Mouse (Mus musculus): ENCODE measurements around the gene Tshz2. TPM values are rescaled to one million over a fixed set of nuclear protein-coding genes. Genes with fewer than 3 reads are reported as not detected.

The Tshz2 gene
- total and polyA plus RNA-seq, 2 experiments from 2014 or later = 26.4 to 40.8 TPM

GRCm38 (mm10) chr2:170041101-170041500 lies 408.3 kb downstream of the Tshz2 start:
- Histone ChIP-seq H3K9me3 (ENCODE audit: low read length) (no peaks in the 10 kb centered on the region), H3K4me3 (ENCODE audit: low read depth, low read length) (no peak overlapping the region), H3K36me3 (ENCODE audit: insufficient read depth, low read length) (no peaks in the 10 kb centered on the region), H3K9ac (replicated peaks; ENCODE audit: low read length, poor library complexity, severe bottlenecking) (no peak overlapping the region), H3K4me1 (ENCODE audit: insufficient read depth, low read length) (no peaks in the 10 kb centered on the region), H3K4me2 (ENCODE audit: low read depth, low read length, poor library complexity, severe bottlenecking) (no peak overlapping the region), H3K27ac (ENCODE audit: low read depth, low read length) (no peak overlapping the region), H3K27me3 (ENCODE audit: insufficient read depth, low read length) (no peaks in the 10 kb centered on the region; the same call in 1 of the 2 replicates)
- no peak for ATAC-seq (ENCODE audit: low FRiP score)
- 75% methylated on average over 9 of the region's 9 CpGs for WGBS
- DNase-seq (ENCODE audit: low spot score) = no peak
- TF ChIP-seq CTCF (IDR thresholded peaks at IDR 0.05) = no peak

- H3K36me3 ChIP-seq (ENCODE audit: insufficient read depth, low read length) = no peaks in the 10 kb centered on the region
- no peaks in the 10 kb centered on the region; the same call in 1 of the 2 replicates for H3K27me3 ChIP-seq (ENCODE audit: insufficient read depth, low read length)
- no peak for DNase-seq (ENCODE audit: low spot score)
- 80% methylated on average over 12 of the region's 12 CpGs for WGBS
- no peak for ATAC-seq (ENCODE audit: low FRiP score)
- H3K4me3 ChIP-seq (ENCODE audit: low read depth, low read length) = no peak overlapping the region
- H3K9me3 ChIP-seq (ENCODE audit: low read length) = no peaks in the 10 kb centered on the region
- H3K27ac ChIP-seq (ENCODE audit: low read depth, low read length) = no peak overlapping the region
- no peak overlapping the region for H3K4me2 ChIP-seq (ENCODE audit: low read depth, low read length, poor library complexity, severe bottlenecking)
- no peak for TF ChIP-seq CTCF (IDR thresholded peaks at IDR 0.05)
- no peaks in the 10 kb centered on the region for H3K4me1 ChIP-seq (ENCODE audit: insufficient read depth, low read length)
- no peak overlapping the region for H3K9ac ChIP-seq (replicated peaks; ENCODE audit: low read length, poor library complexity, severe bottlenecking)
Measured at GRCm38 (mm10) chr2:170042471-170043213, 409.8 kb downstream of the Tshz2 start.

GRCm38 (mm10) chr2:170043290-170043689 lies 410.5 kb downstream of the Tshz2 start:
- H3K4me1 ChIP-seq (ENCODE audit: insufficient read depth, low read length) = no peaks in the 10 kb centered on the region
- 84% methylated on average over 8 of the region's 10 CpGs for WGBS
- no peaks in the 10 kb centered on the region for H3K9me3 ChIP-seq (ENCODE audit: low read length)
- no peaks in the 10 kb centered on the region for H3K36me3 ChIP-seq (ENCODE audit: insufficient read depth, low read length)
- H3K9ac ChIP-seq (replicated peaks; ENCODE audit: low read length, poor library complexity, severe bottlenecking) = no peak overlapping the region
- no peak for TF ChIP-seq CTCF (IDR thresholded peaks at IDR 0.05)
- ATAC-seq (ENCODE audit: low FRiP score) (no peak), DNase-seq (ENCODE audit: low spot score) (no peak)
- H3K27ac ChIP-seq (ENCODE audit: low read depth, low read length) = no peak overlapping the region
- H3K4me3 ChIP-seq (ENCODE audit: low read depth, low read length) = no peak overlapping the region
- H3K4me2 ChIP-seq (ENCODE audit: low read depth, low read length, poor library complexity, severe bottlenecking) = no peak overlapping the region
- H3K27me3 ChIP-seq (ENCODE audit: insufficient read depth, low read length) = no peaks in the 10 kb centered on the region; the same call in 1 of the 2 replicates

DNA sequence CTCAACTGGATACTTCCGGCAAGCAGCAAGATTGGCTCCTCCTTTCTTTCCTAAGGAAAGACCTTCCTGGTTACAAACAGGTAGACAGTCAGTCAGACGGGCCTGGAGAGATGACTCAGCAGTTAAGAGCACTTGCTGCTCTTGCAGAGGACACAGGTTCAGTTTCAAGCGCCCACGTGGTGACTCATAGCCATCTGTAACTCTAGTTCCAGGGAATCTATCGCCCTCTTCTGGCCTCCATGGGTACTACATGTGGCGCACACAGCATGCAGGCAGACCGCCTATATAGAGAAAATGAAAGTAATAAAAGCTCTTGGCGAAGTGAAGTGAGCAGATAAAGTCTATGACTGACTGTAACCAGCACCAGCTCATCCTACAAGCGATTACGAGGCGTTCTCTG lies 413.1 kb downstream of the Tshz2 start:
- no peak for ATAC-seq (ENCODE audit: low FRiP score)
- H3K27me3 ChIP-seq (ENCODE audit: insufficient read depth, low read length) = no peaks in the 10 kb centered on the region; the same call in 1 of the 2 replicates
- no peak overlapping the region for H3K9ac ChIP-seq (replicated peaks; ENCODE audit: low read length, poor library complexity, severe bottlenecking)
- H3K4me2 ChIP-seq (ENCODE audit: low read depth, low read length, poor library complexity, severe bottlenecking) = no peak overlapping the region
- H3K9me3 ChIP-seq (ENCODE audit: low read length) = no peaks in the 10 kb centered on the region
- H3K36me3 ChIP-seq (ENCODE audit: insufficient read depth, low read length) = no peaks in the 10 kb centered on the region
- no peak overlapping the region for H3K27ac ChIP-seq (ENCODE audit: low read depth, low read length)
- WGBS = 85% methylated on average over 11 of the region's 11 CpGs
- DNase-seq (ENCODE audit: low spot score) = no peak
- H3K4me1 ChIP-seq (ENCODE audit: insufficient read depth, low read length) = no peaks in the 10 kb centered on the region
- TF ChIP-seq CTCF (IDR thresholded peaks at IDR 0.05) = peak; percentile 41
- H3K4me3 ChIP-seq (ENCODE audit: low read depth, low read length) = no peak overlapping the region

GRCm38 (mm10) chr2:170046371-170047145 lies 413.7 kb downstream of the Tshz2 start:
- WGBS = 88% methylated on average over 9 of the region's 9 CpGs
- Histone ChIP-seq H3K36me3 (ENCODE audit: insufficient read depth, low read length) (no peaks in the 10 kb centered on the region), H3K27me3 (ENCODE audit: insufficient read depth, low read length) (no peaks in the 10 kb centered on the region; the same call in 1 of the 2 replicates), H3K27ac (ENCODE audit: low read depth, low read length) (no peak overlapping the region), H3K9ac (replicated peaks; ENCODE audit: low read length, poor library complexity, severe bottlenecking) (no peak overlapping the region), H3K4me3 (ENCODE audit: low read depth, low read length) (no peak overlapping the region), H3K4me2 (ENCODE audit: low read depth, low read length, poor library complexity, severe bottlenecking) (no peak overlapping the region), H3K4me1 (ENCODE audit: insufficient read depth, low read length) (no peaks in the 10 kb centered on the region), H3K9me3 (ENCODE audit: low read length) (no peaks in the 10 kb centered on the region)
- ATAC-seq (ENCODE audit: low FRiP score) (no peak), DNase-seq (ENCODE audit: low spot score) (no peak)
- TF ChIP-seq CTCF (IDR thresholded peaks at IDR 0.05) = no peak

- no peak for TF ChIP-seq CTCF (IDR thresholded peaks at IDR 0.05)
- ATAC-seq (ENCODE audit: low FRiP score) = no peak
- Histone ChIP-seq H3K9ac (replicated peaks; ENCODE audit: low read length, poor library complexity, severe bottlenecking) (no peak overlapping the region), H3K36me3 (ENCODE audit: insufficient read depth, low read length) (no peaks in the 10 kb centered on the region), H3K4me1 (ENCODE audit: insufficient read depth, low read length) (no peaks in the 10 kb centered on the region), H3K27me3 (ENCODE audit: insufficient read depth, low read length) (no peaks in the 10 kb centered on the region), H3K4me2 (ENCODE audit: low read depth, low read length, poor library complexity, severe bottlenecking) (no peak overlapping the region), H3K27ac (ENCODE audit: low read depth, low read length) (no peak overlapping the region), H3K9me3 (ENCODE audit: low read length) (no peaks in the 10 kb centered on the region), H3K4me3 (ENCODE audit: low read depth, low read length) (no peak overlapping the region)
- DNase-seq (ENCODE audit: low spot score) = no peak
- WGBS = 96% methylated on average over 1 of the region's 1 CpGs
Measured at GRCm38 (mm10) chr2:170048831-170049230, 416.0 kb downstream of the Tshz2 start.
